Mouse (Mus musculus): ENCODE data around the gene Adgrb3.

DNA sequence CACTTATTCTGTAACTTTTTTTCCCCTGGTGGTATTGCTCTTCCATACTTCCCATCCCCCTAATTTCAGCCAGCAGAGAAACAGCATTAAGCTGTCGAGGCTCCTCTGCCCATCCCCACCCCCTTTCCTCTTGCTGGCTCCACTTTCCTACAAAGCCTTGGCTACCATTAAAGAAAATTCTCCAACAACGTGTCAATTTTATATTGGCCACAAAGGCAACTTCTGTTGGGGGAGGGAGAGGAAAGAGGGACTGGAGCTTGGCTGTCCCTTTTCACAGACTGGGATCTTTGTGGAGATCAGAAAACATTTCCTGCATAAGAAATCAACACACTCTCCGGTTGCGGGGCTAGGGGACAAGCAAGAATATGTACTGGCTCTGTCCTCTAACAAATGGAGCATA lies 4.9 kb downstream of the Adgrb3 start:
- TF ChIP-seq POLR2A (IDR thresholded peaks at IDR 0.05; ENCODE audit: insufficient read depth, low read length) (no peak), CTCF (IDR thresholded peaks at IDR 0.05; ENCODE audit: low read depth, low read length) (no peak)
